Mouse (Mus musculus) MEL (cell line): ENCODE data around the gene Traf6. TPM values are rescaled to one million over a fixed set of nuclear protein-coding genes. Genes with fewer than 3 reads are reported as not detected.

Source experiments
- DNase-seq: peaks from one replicate; pipeline ENCODE4 v3.0.0; 2011; ENCODE audit warnings: low read depth, low spot score
- H3K27ac ChIP-seq: 2 replicates; pipeline ENCODE4 v1.5.1; 2012; ENCODE audit warnings: low read depth, mild to moderate bottlenecking, control low read depth, low read length, moderate library complexity; ENCODE audit not compliant: control insufficient read depth
- H3K27me3 ChIP-seq, 2 experiments: fragments of 150-350 bp in 1 of 2; sonication (generic) in 1 of 2; 2 replicates each; pipeline ENCODE4 v1.6.1; 2012; ENCODE audit warnings: low read length in 2 of 2, mild to moderate bottlenecking in 2 of 2, improper control_type of control experiment in 1 of 2, moderate library complexity in 1 of 2; ENCODE audit not compliant: insufficient read depth in 2 of 2, control insufficient read depth in 1 of 2
- H3K36me3 ChIP-seq, 2 experiments: 2 replicates each; pipeline ENCODE4 v1.6.1; 2012 to 2014; ENCODE audit warnings: low read length in 2 of 2, improper control_type of control experiment in 1 of 2, inconsistent platforms in 1 of 2, mild to moderate bottlenecking in 1 of 2; ENCODE audit not compliant: insufficient read depth in 2 of 2, control insufficient read depth in 1 of 2
- H3K4me1 ChIP-seq, 2 experiments: fragments of 150-350 bp in 1 of 2; sonication (generic) in 1 of 2; 2 replicates each; pipeline ENCODE4 v1.6.1; 2012; ENCODE audit warnings: low read length in 2 of 2, improper control_type of control experiment in 1 of 2, mild to moderate bottlenecking in 1 of 2; ENCODE audit not compliant: insufficient read depth in 2 of 2, control insufficient read depth in 1 of 2
- H3K4me3 ChIP-seq, 2 experiments: fragments of 150-350 bp in 1 of 2; sonication (generic) in 1 of 2; 2 replicates each; pipeline ENCODE4 v1.5.1; 2012; ENCODE audit warnings: low read depth in 2 of 2, low read length in 2 of 2, mild to moderate bottlenecking in 2 of 2, moderate library complexity in 2 of 2, control low read depth in 1 of 2, improper control_type of control experiment in 1 of 2; ENCODE audit not compliant: control insufficient read depth in 1 of 2, insufficient read depth in 1 of 2
- H3K79me2 ChIP-seq: 2 replicates; pipeline ENCODE4 v1.6.1; 2012; ENCODE audit warnings: mild to moderate bottlenecking, low read length, moderate library complexity; ENCODE audit not compliant: control insufficient read depth, poor library complexity, insufficient read depth
- H3K9ac ChIP-seq: 2 replicates; pipeline ENCODE4 v1.6.1; 2012; ENCODE audit warnings: low read depth, mild to moderate bottlenecking, control low read depth, low read length, moderate library complexity; ENCODE audit not compliant: control insufficient read depth, poor library complexity, severe bottlenecking
- H3K9me3 ChIP-seq: fragments of 150-350 bp; sonication (generic); replicated peaks from 2 replicates; pipeline ENCODE4 v1.6.1; 2012; ENCODE audit warnings: mild to moderate bottlenecking, low read length, improper control_type of control experiment, moderate library complexity; ENCODE audit not compliant: insufficient read depth
- BHLHE40 ChIP-seq: IDR thresholded peaks from 2 replicates; pipeline ENCODE4 v1.6.1; 2012; ENCODE audit warnings: low read depth, mild to moderate bottlenecking, inconsistent platforms, low read length, improper control_type of control experiment, borderline replicate concordance
- CHD1 ChIP-seq: IDR thresholded peaks from 2 replicates; pipeline ENCODE4 v1.6.1; 2012; ENCODE audit warnings: low read depth, mild to moderate bottlenecking, inconsistent platforms, low read length, improper control_type of control experiment
- CHD2 ChIP-seq: IDR thresholded peaks from 2 replicates; pipeline ENCODE4 v1.6.1; 2011; ENCODE audit warnings: low read length, improper control_type of control experiment
- CTCF ChIP-seq, 3 experiments: IDR thresholded peaks in 2 of 3; conservative IDR thresholded peaks in 1 of 3; 2 replicates each; pipeline ENCODE4 v1.5.1; 2011 to 2012; ENCODE audit warnings: low read length in 3 of 3, low read depth in 2 of 3, mild to moderate bottlenecking in 2 of 3, improper control_type of control experiment in 1 of 3, inconsistent platforms in 1 of 3, mixed read lengths in 1 of 3, moderate library complexity in 1 of 3; ENCODE audit not compliant: control insufficient read depth in 1 of 3, insufficient read depth in 1 of 3, poor library complexity in 1 of 3, severe bottlenecking in 1 of 3
- E2F4 ChIP-seq: IDR thresholded peaks from 2 replicates; pipeline ENCODE4 v1.6.1; 2011; ENCODE audit warnings: low read depth, low read length, improper control_type of control experiment, borderline replicate concordance
- ELF1 ChIP-seq: IDR thresholded peaks from 2 replicates; pipeline ENCODE4 v1.6.1; 2014; ENCODE audit warnings: low read depth, mild to moderate bottlenecking, inconsistent platforms, low read length, improper control_type of control experiment, moderate library complexity
- EP300 ChIP-seq, 2 experiments: IDR thresholded peaks; 2 replicates each; pipeline ENCODE4 v1.6.1; 2011; ENCODE audit warnings: improper control_type of control experiment in 2 of 2, low read length in 2 of 2, low read depth in 1 of 2, mild to moderate bottlenecking in 1 of 2
- ETS1 ChIP-seq: IDR thresholded peaks from 2 replicates; pipeline ENCODE4 v1.6.1; 2012; ENCODE audit warnings: low read depth, mild to moderate bottlenecking, inconsistent platforms, low read length, improper control_type of control experiment, moderate library complexity
- JUND ChIP-seq: IDR thresholded peaks from 2 replicates; pipeline ENCODE4 v1.6.1; 2011; ENCODE audit warnings: low read depth, mild to moderate bottlenecking, improper control_type of control experiment, low read length
- MYB ChIP-seq: IDR thresholded peaks from 2 replicates; pipeline ENCODE4 v1.6.1; 2011; ENCODE audit warnings: mild to moderate bottlenecking, low read depth, low read length, improper control_type of control experiment
- NELFE ChIP-seq: IDR thresholded peaks from 2 replicates; pipeline ENCODE4 v1.6.1; 2011; ENCODE audit warnings: low read depth, low read length, improper control_type of control experiment
- NRF1 ChIP-seq: IDR thresholded peaks from 2 replicates; pipeline ENCODE4 v1.6.1; 2014; ENCODE audit warnings: low read depth, mild to moderate bottlenecking, inconsistent platforms, low read length, improper control_type of control experiment, moderate library complexity; ENCODE audit not compliant: poor library complexity, insufficient read depth, severe bottlenecking
- RAD21 ChIP-seq: IDR thresholded peaks from 2 replicates; pipeline ENCODE4 v1.6.1; 2011; ENCODE audit warnings: mild to moderate bottlenecking, low read depth, low read length, improper control_type of control experiment
- RCOR1 ChIP-seq: IDR thresholded peaks from 2 replicates; pipeline ENCODE4 v1.6.1; 2012; ENCODE audit warnings: low read depth, mild to moderate bottlenecking, inconsistent platforms, low read length, improper control_type of control experiment
- SIN3A ChIP-seq: IDR thresholded peaks from 2 replicates; pipeline ENCODE4 v1.6.1; 2012; ENCODE audit warnings: low read length, improper control_type of control experiment, inconsistent platforms
- SMC3 ChIP-seq: IDR thresholded peaks from 2 replicates; pipeline ENCODE4 v1.6.1; 2011; ENCODE audit warnings: low read depth, low read length, improper control_type of control experiment
- TAL1 ChIP-seq: IDR thresholded peaks from 2 replicates; pipeline ENCODE4 v1.6.1; 2012; ENCODE audit warnings: mild to moderate bottlenecking, inconsistent platforms, low read length, moderate library complexity, mixed read lengths
- TCF12 ChIP-seq: IDR thresholded peaks from 2 replicates; pipeline ENCODE4 v1.6.1; 2014; ENCODE audit warnings: low read depth, mild to moderate bottlenecking, inconsistent platforms, low read length, improper control_type of control experiment, moderate library complexity
- USF2 ChIP-seq, 2 experiments: IDR thresholded peaks; 2 replicates each; pipeline ENCODE4 v1.6.1; 2011 to 2012; ENCODE audit warnings: improper control_type of control experiment in 2 of 2, low read length in 2 of 2, borderline replicate concordance in 1 of 2, inconsistent platforms in 1 of 2, low read depth in 1 of 2, mild to moderate bottlenecking in 1 of 2; ENCODE audit not compliant: insufficient read depth in 1 of 2
- ZC3H11A ChIP-seq: IDR thresholded peaks from 2 replicates; pipeline ENCODE4 v1.6.1; 2012; ENCODE audit warnings: low read depth, mild to moderate bottlenecking, inconsistent platforms, low read length, improper control_type of control experiment
- ZKSCAN1 ChIP-seq: IDR thresholded peaks from 2 replicates; pipeline ENCODE4 v1.6.1; 2012; ENCODE audit warnings: low read depth, mild to moderate bottlenecking, inconsistent platforms, low read length, improper control_type of control experiment, moderate library complexity
- polyA plus RNA-seq, 2 experiments: library from polyadenylated mRNA; stranded (reverse) in 1 of 2; unstranded in 1 of 2; fragments of >175 nt in 1 of 2; fragments of >200 nt in 1 of 2; gene quantifications; 2 replicates each; pipeline versions ENCODE4 v1.2.1 to v1.2.4; 2012; ENCODE audit warnings: low replicate concordance in 2 of 2, low read depth in 1 of 2; ENCODE audit not compliant: insufficient read length in 2 of 2, insufficient read depth in 1 of 2, missing spikeins in 1 of 2
- total RNA-seq: library from RNA; depleted of rRNA; stranded (reverse); fragments of 300-350 nt; gene quantifications from 2 replicates; pipeline ENCODE4 v1.2.3, GENCODE M21; 2012

Gene Traf6
- total and polyA plus RNA-seq, 3 experiments, result 11.8 to 18.0 TPM; not detected in 1

DNA sequence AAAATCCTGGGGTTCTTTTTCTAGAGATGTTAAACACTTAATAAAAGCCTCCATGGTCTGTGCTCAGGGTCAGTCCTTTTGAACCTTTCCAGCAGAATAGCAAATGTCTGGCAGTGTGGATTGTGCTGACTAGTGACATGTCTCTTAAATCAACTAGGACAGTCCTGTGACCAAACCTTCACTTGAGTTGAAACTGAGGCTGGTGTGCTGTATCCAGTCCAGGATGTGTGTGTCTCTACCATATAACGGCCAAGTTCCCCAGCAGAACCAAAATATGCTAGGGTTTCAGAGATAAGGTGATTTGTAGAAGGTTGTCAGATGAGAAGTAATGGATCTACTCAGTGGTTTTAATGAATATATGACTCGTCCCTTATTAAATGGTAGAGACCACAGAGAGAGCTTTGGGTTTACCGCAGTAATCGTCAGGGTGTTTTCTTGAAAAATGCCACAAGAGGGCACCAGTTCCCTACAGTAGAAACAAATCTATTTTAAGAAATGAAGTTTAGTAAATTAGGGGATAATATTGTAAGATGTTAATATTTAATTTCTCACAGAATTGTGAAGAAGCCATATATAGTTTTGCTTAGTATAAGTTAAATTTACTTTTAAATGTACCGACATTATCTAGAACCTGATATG is 15.5 kb downstream of the Traf6 start:
- Histone ChIP-seq H3K4me1 (peaks cover 0 to 2% of the 10 kb centered on the region in 2 experiments; a peak in 1 of 4 replicates), H3K9me3 (no peaks in the 10 kb centered on the region), H3K27ac (no peak overlapping the region), H3K27me3 (no peaks in the 10 kb centered on the region), H3K36me3 (peaks cover 0 to 7% of the 10 kb centered on the region in 2 experiments; a peak in 2 of 4 replicates), H3K9ac (no peak overlapping the region), H3K4me3 (no peak overlapping the region), H3K79me2 (no peaks in the 10 kb centered on the region)
- DNase-seq, result peak; percentile 49
- TF ChIP-seq SMC3, result peak; percentile 50
- TF ChIP-seq ELF1, result no peak
- TF ChIP-seq RAD21, result peak; percentile 72
- TF ChIP-seq TAL1, result no peak
- peak; percentile 28 to 66 (median 46); a peak in 5 of 6 replicates for TF ChIP-seq CTCF (IDR thresholded peaks at IDR 0.05 in 2 of 3, conservative IDR thresholded peaks at IDR 0.05 in 1 of 3; ENCODE audit: control insufficient read depth in 1 of 3, insufficient read depth in 1 of 3, low read depth in 2 of 3, low read length in 3 of 3, poor library complexity in 1 of 3, severe bottlenecking in 1 of 3)
- peak; percentile 41; the same call in 1 of the 2 replicates for TF ChIP-seq ZC3H11A

DNA sequence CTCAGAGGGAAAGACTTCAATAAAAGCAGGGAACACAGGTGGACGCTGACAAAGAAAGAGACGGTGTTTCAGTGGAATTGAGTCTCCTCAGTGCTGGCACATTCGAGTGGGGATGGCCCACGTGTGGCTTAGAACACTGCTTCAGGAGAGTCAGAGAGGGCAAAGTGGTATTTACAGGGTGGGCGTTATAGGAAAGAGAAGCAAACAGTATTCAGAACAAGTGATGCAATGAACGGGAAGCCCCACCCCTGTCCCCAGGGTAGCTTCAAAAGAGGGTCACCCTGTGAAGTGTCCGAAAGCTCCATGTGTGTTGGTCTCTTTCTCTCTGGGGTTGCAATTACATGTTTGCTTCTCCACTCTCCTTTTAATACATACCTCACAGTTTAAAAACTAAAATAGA is 17.4 kb downstream of the Traf6 start:
- DNase-seq, result no peak
- Histone ChIP-seq H3K9ac (no peak overlapping the region), H3K27me3 (no peaks in the 10 kb centered on the region), H3K79me2 (no peaks in the 10 kb centered on the region), H3K4me3 (no peak overlapping the region), H3K36me3 (peaks cover 0 to 4% of the 10 kb centered on the region in 2 experiments; a peak in 2 of 4 replicates), H3K9me3 (no peaks in the 10 kb centered on the region), H3K27ac (no peak overlapping the region), H3K4me1 (peaks cover 0 to 5% of the 10 kb centered on the region in 2 experiments; a peak in 1 of 4 replicates)
- TF ChIP-seq NRF1 (no peak), NELFE (no peak), E2F4 (no peak), RAD21 (no peak), MYB (no peak), TAL1 (no peak), EP300 (IDR thresholded peaks at IDR 0.05; ENCODE audit: low read depth in 1 of 2, low read length in 2 of 2) (no peak), CTCF (IDR thresholded peaks at IDR 0.05 in 2 of 3, conservative IDR thresholded peaks at IDR 0.05 in 1 of 3; ENCODE audit: control insufficient read depth in 1 of 3, insufficient read depth in 1 of 3, low read depth in 2 of 3, low read length in 3 of 3, poor library complexity in 1 of 3, severe bottlenecking in 1 of 3) (no peak), ETS1 (no peak), ZC3H11A (no peak), RCOR1 (no peak), ELF1 (no peak), BHLHE40 (no peak), JUND (no peak), TCF12 (no peak), CHD2 (no peak), USF2 (IDR thresholded peaks at IDR 0.05; ENCODE audit: borderline replicate concordance in 1 of 2, insufficient read depth in 1 of 2, low read depth in 1 of 2, low read length in 2 of 2) (no peak), CHD1 (no peak), ZKSCAN1 (no peak), SIN3A (no peak)
